Mouse (Mus musculus) olfactory bulb, adult 2 months (tissue): Measurements from ENCODE around the gene Slc25a21.

Source experiments
- CTCF ChIP-seq: fragments of 200-500 bp; IDR thresholded peaks from 2 replicates; pipeline ENCODE4 v1.5.1; 2012; ENCODE audit warnings: low read depth, mild to moderate bottlenecking, low read length, moderate library complexity; ENCODE audit not compliant: insufficient read depth
- POLR2A ChIP-seq: fragments of 200-500 bp; IDR thresholded peaks from 2 replicates; pipeline ENCODE4 v1.6.1; 2012; ENCODE audit warnings: mild to moderate bottlenecking, low read depth, low read length, moderate library complexity; ENCODE audit not compliant: insufficient read depth

GRCm38 (mm10) chr12:56944265-56944664 lies 253.0 kb downstream of the Slc25a21 start:
- TF ChIP-seq POLR2A (no peak), CTCF (no peak)
